Mouse (Mus musculus) hindbrain, embryonic 16.5 days (tissue): ENCODE data around the gene Impad1. TPM values are rescaled to one million over a fixed set of nuclear protein-coding genes. Genes with fewer than 3 reads are reported as not detected.
A peak's percentile ranks its signal among the peaks of the same experiment; 100 is the strongest.

Experiments
- ATAC-seq: fragments of 200-750 bp; cut with Nextera tagmentation; 2 replicates; pipeline ENCODE4 v1.8.0; 2017; ENCODE audit warnings: moderate TSS enrichment, moderate library complexity
- H3K27ac ChIP-seq: fragments of 300-500 bp; sonication (generic); 2 replicates; pipeline ENCODE4 v1.5.1; 2014; ENCODE audit warnings: low read depth, mild to moderate bottlenecking, control low read depth, low read length, moderate library complexity
- H3K27me3 ChIP-seq: fragments of 300-500 bp; sonication (generic); replicated peaks from 2 replicates; pipeline ENCODE4 v1.6.1; 2014; ENCODE audit warnings: low read length; ENCODE audit not compliant: control insufficient read depth, insufficient read depth
- H3K36me3 ChIP-seq: fragments of 300-500 bp; sonication (generic); 2 replicates; pipeline ENCODE4 v1.6.1; 2014; ENCODE audit warnings: mild to moderate bottlenecking, low read length, moderate library complexity, mixed read lengths; ENCODE audit not compliant: control insufficient read depth, insufficient read depth
- H3K4me1 ChIP-seq: fragments of 300-500 bp; sonication (generic); 2 replicates; pipeline ENCODE4 v1.6.1; 2014; ENCODE audit warnings: low read depth, low read length; ENCODE audit not compliant: control insufficient read depth, insufficient read depth
- H3K4me2 ChIP-seq: fragments of 300-500 bp; sonication (generic); 2 replicates; pipeline ENCODE4 v1.6.1; 2014; ENCODE audit warnings: mild to moderate bottlenecking, low read length, control low read depth, moderate library complexity
- H3K4me3 ChIP-seq: fragments of 300-500 bp; sonication (generic); 2 replicates; pipeline ENCODE4 v1.5.1; 2014; ENCODE audit warnings: mild to moderate bottlenecking, low read length, control low read depth, moderate library complexity
- H3K9ac ChIP-seq: fragments of 300-500 bp; sonication (generic); 2 replicates; pipeline ENCODE4 v1.6.1; 2014; ENCODE audit warnings: low read depth, mild to moderate bottlenecking, control low read depth, low read length, moderate library complexity
- H3K9me3 ChIP-seq: fragments of 300-500 bp; sonication (generic); 2 replicates; pipeline ENCODE4 v1.6.1; 2014; ENCODE audit warnings: mild to moderate bottlenecking, low read length, moderate library complexity; ENCODE audit not compliant: control insufficient read depth
- WGBS: fragments of 180-500 bp; shearing (Covaris S2); extraction: QIAGEN DNeasy Blood & Tissue Kit; methylation state at CpG from one replicate; pipeline ENCODE4 v1.1.7; 2014; 5-methylcytosine and 5-hydroxymethylcytosine counted together
- polyA plus RNA-seq: library from polyadenylated mRNA; unstranded; fragments of >200 nt; fragmentation: Nextera tagmentation; extraction: Ambion mirVana; gene quantifications from 2 replicates; pipeline ENCODE4 v1.2.1, GENCODE M21; 2015

The Impad1 gene
- polyA plus RNA-seq, 1 experiment from 2014 or later: 37.6 TPM

DNA sequence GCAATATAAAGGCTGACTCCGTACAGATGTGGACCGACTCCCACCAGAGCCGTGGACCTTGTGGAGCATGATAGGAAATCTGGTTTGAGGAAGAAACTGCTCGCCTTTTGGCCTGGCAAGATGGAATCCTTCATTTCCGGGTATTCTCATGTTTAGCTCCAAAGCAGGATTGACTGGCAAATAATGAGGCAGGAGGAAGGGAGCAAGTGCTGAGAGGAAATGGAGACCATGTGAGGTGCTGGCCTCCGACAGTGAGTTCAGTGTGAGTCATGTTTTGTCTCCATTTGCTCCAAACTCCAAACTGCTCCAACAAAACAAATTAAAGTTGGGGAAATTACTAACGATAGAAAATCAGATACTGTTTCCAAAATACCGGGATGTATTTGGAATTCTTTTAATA lies 69.3 kb downstream of the Impad1 start:
- H3K4me2 ChIP-seq: no peak overlapping the region
- H3K4me1 ChIP-seq: no peaks in the 10 kb centered on the region
- no peak overlapping the region for H3K4me3 ChIP-seq
- H3K27ac ChIP-seq: no peak overlapping the region
- H3K27me3 ChIP-seq: no peaks in the 10 kb centered on the region
- no peak for ATAC-seq
- WGBS: 78% methylated on average over 8 of the region's 8 CpGs
- H3K9ac ChIP-seq: no peak overlapping the region
- no peaks in the 10 kb centered on the region for H3K9me3 ChIP-seq
- H3K36me3 ChIP-seq: no peaks in the 10 kb centered on the region

DNA sequence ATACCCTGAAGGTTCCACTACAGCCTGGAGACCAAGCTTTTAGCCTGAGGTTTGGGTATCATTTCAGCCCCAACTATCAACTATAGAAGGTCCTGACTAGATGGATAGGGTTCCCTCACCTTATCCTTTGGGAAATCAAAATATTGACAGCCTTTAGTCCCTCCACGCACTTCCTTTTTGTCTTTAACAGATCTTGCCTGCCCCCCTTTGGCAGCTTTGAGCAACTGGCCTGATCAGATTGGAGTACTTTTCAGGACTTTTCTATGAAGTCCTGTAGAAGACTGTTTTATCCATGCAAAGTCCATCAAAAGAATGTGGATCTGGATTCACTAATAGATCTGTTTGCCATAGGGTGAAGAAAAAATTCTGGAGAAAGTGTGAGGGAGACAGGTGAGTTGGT lies 71.1 kb downstream of the Impad1 start:
- H3K4me2 ChIP-seq: no peak overlapping the region
- no peak overlapping the region for H3K9ac ChIP-seq
- no peak for ATAC-seq
- no peaks in the 10 kb centered on the region for H3K4me1 ChIP-seq
- no peak overlapping the region for H3K4me3 ChIP-seq
- 35% methylated on average over 1 of the region's 1 CpGs for WGBS
- no peaks in the 10 kb centered on the region for H3K27me3 ChIP-seq
- no peaks in the 10 kb centered on the region for H3K9me3 ChIP-seq
- H3K27ac ChIP-seq: no peak overlapping the region
- no peaks in the 10 kb centered on the region for H3K36me3 ChIP-seq

DNA sequence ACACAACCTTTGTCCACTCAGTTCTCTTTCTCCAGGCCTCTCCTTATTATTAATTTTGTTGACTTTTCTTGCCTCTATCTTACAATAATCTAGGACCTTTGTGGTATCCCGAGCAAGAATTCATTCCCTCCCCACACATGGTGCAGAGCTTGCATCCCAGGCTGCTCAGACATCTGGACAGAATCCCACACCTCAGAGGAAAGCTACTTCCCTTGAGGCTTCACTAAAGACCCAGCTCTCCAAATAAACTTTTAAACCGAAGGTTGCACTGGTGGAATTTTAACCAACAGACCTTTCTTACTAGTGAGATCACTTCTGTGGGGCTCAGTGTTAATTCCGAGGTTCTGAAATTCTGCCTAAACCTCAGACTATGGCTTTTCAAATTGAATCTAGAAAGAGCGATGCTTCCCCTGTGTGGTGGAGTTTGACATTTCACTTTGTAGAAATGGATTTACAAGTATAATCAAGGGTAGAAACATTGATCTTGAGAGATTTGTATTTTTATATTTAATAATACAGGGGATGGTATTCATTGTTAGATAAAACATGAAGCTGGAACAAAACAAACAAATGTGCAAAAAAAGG lies 75.3 kb downstream of the Impad1 start:
- Histone ChIP-seq H3K4me3 (no peak overlapping the region), H3K4me1 (no peaks in the 10 kb centered on the region), H3K27ac (no peak overlapping the region), H3K9ac (no peak overlapping the region), H3K9me3 (no peaks in the 10 kb centered on the region), H3K36me3 (no peaks in the 10 kb centered on the region), H3K4me2 (no peak overlapping the region), H3K27me3 (no peaks in the 10 kb centered on the region)
- 70% methylated on average over 4 of the region's 4 CpGs for WGBS
- ATAC-seq: peak; percentile 85
